Mouse (Mus musculus) bone marrow macrophage, adult 2 months (primary cell): ENCODE measurements around the gene Col4a6.

Experiments used
- CTCF ChIP-seq: IDR thresholded peaks from 2 replicates; pipeline ENCODE4 v1.5.1; 2012; ENCODE audit warnings: low read depth, mild to moderate bottlenecking, low read length, moderate library complexity
- POLR2A ChIP-seq: IDR thresholded peaks from 2 replicates; pipeline ENCODE4 v1.6.1; 2012; ENCODE audit warnings: mild to moderate bottlenecking, low read depth, low read length, borderline replicate concordance

- no peak for TF ChIP-seq CTCF
- TF ChIP-seq POLR2A, result no peak
Observed at GRCm38 (mm10) chrX:141415318-141415717, 58.6 kb downstream of the Col4a6 start.
